Mouse (Mus musculus) embryonic facial prominence, embryonic 10.5 days (tissue): ENCODE data around the gene Rpl41. TPM values are rescaled to one million over a fixed set of nuclear protein-coding genes. Genes with fewer than 3 reads are reported as not detected.
A peak's percentile ranks its signal among the peaks of the same experiment; 100 is the strongest.

Experiments used
- DNase-seq: peaks from one replicate; pipeline ENCODE4 v3.0.0-alpha.2; 2017; ENCODE audit warnings: low spot score
- H3K27ac ChIP-seq: fragments of 300-500 bp; sonication (generic); replicated peaks from 2 replicates; pipeline ENCODE4 v1.5.1; 2016; ENCODE audit warnings: mild to moderate bottlenecking
- H3K27me3 ChIP-seq: fragments of 300-500 bp; sonication (generic); replicated peaks from 2 replicates; pipeline ENCODE4 v1.6.1; 2016; ENCODE audit warnings: low read depth, mild to moderate bottlenecking; ENCODE audit not compliant: poor library complexity, severe bottlenecking
- H3K36me3 ChIP-seq: fragments of 300-500 bp; sonication (generic); replicated peaks from 2 replicates; pipeline ENCODE4 v1.6.1; 2016; ENCODE audit warnings: mild to moderate bottlenecking, moderate library complexity
- H3K4me1 ChIP-seq: fragments of 300-500 bp; sonication (generic); 2 replicates; pipeline ENCODE4 v1.6.1; 2016
- H3K4me3 ChIP-seq: fragments of 300-500 bp; sonication (generic); 2 replicates; pipeline ENCODE4 v1.5.1; 2016; ENCODE audit warnings: mild to moderate bottlenecking, moderate library complexity
- H3K9me3 ChIP-seq: fragments of 300-500 bp; sonication (generic); 2 replicates; pipeline ENCODE4 v1.6.1; 2016; ENCODE audit warnings: mild to moderate bottlenecking
- WGBS: fragments of 180-500 bp; shearing (Covaris S2); methylation state at CpG from one replicate; pipeline ENCODE4 v1.1.7; 2016; 5-methylcytosine and 5-hydroxymethylcytosine counted together
- microRNA-seq: library from miRNA; unstranded; fragments of <30 nt; microRNA quantifications from one replicate; pipeline ENCODE4, GENCODE M21; 2017
- polyA plus RNA-seq: library from polyadenylated mRNA; unstranded; fragments of >200 nt; fragmentation: Nextera tagmentation; extraction: Ambion mirVana; gene quantifications from 2 replicates; pipeline ENCODE4 v1.2.1, GENCODE M21; 2016

Rpl41 gene
- polyA plus RNA-seq, 1 experiment from 2014 or later: 3,494 TPM

GRCm38 (mm10) chr10:128499116-128499671 is 49.9 kb downstream of the Rpl41 start:
- DNase-seq: peak; percentile 64
- H3K27me3 ChIP-seq: peaks cover 14% of the 10 kb centered on the region
- WGBS: 3% methylated on average over 21 of the region's 21 CpGs
- H3K9me3 ChIP-seq: no peaks in the 10 kb centered on the region
- peaks cover 46% of the 10 kb centered on the region for H3K4me1 ChIP-seq
- H3K27ac ChIP-seq: peak overlapping the region; percentile 81
- H3K36me3 ChIP-seq: no peaks in the 10 kb centered on the region
- H3K4me3 ChIP-seq: peak overlapping the region; percentile 69

- WGBS: under 1% methylated on average over 27 of the region's 27 CpGs
- no peaks in the 10 kb centered on the region for H3K36me3 ChIP-seq
- peaks cover 47% of the 10 kb centered on the region for H3K4me1 ChIP-seq
- no peaks in the 10 kb centered on the region for H3K9me3 ChIP-seq
- peak; percentile 96 for DNase-seq
- peaks cover 14% of the 10 kb centered on the region for H3K27me3 ChIP-seq
- peak within 1 kb of the TSS; percentile 69 for H3K4me3 ChIP-seq
- peak within 1 kb of the TSS; percentile 81 for H3K27ac ChIP-seq
Observed at GRCm38 (mm10) chr10:128498590-128498989, 50.5 kb downstream of the Rpl41 start, which contains the start of gene Myl6b. Gene Myl6b, minus strand, starts transcription at chr10:128498685.

Small RNA genes lying within 50 kb of the gene (microRNA-seq; reads per million reads assigned to microRNA genes)
- gene Gm47275: not detected
- gene Mir6916: not detected
- gene Mir6917: not detected

Other genes with a start within 250 kb of the Rpl41 start
- gene Pan2, start 246.0 kb downstream of the Rpl41 start, polyA plus RNA-seq: 42.9 and 43.3 TPM in 2 replicates
- 273 and 305 TPM in 2 replicates for gene Cnpy2, start 226.8 kb downstream of the Rpl41 start, polyA plus RNA-seq
- 244 and 258 TPM in 2 replicates for gene Cs, start 211.6 kb downstream of the Rpl41 start, polyA plus RNA-seq
- 9.5 and 11.1 TPM in 2 replicates for gene Coq10a, start 180.3 kb downstream of the Rpl41 start, polyA plus RNA-seq
- gene Ankrd52, start 172.2 kb downstream of the Rpl41 start, polyA plus RNA-seq: 12.1 and 12.4 TPM in 2 replicates
- gene Slc39a5, start 148.1 kb downstream of the Rpl41 start, polyA plus RNA-seq: 0.13 and 0.36 TPM in 2 replicates
- gene Nabp2, start 137.8 kb downstream of the Rpl41 start, polyA plus RNA-seq: 119 and 129 TPM in 2 replicates
- 42.1 and 44.6 TPM in 2 replicates for gene Rnf41, start 137.6 kb downstream of the Rpl41 start, polyA plus RNA-seq
- 77.3 and 85.9 TPM in 2 replicates for gene Smarcc2, start 90.1 kb downstream of the Rpl41 start, polyA plus RNA-seq
- gene Myl6, start 55.2 kb downstream of the Rpl41 start, polyA plus RNA-seq: 733 and 768 TPM in 2 replicates
- gene Myl6b, start 50.6 kb downstream of the Rpl41 start, polyA plus RNA-seq: 2.3 and 3.1 TPM in 2 replicates
- 11.9 and 13.6 TPM in 2 replicates for gene Esyt1, start 23.4 kb downstream of the Rpl41 start, polyA plus RNA-seq
- gene Zc3h10, start 1.5 kb downstream of the Rpl41 start, polyA plus RNA-seq: 15.9 and 17.4 TPM in 2 replicates
- gene Pa2g4, start 16.7 kb upstream of the Rpl41 start, polyA plus RNA-seq: 274 and 287 TPM in 2 replicates
- 11.9 and 12.2 TPM in 2 replicates for gene Erbb3, start 40.3 kb upstream of the Rpl41 start, polyA plus RNA-seq
- gene Rps26, start 77.4 kb upstream of the Rpl41 start, polyA plus RNA-seq: 566 and 582 TPM in 2 replicates
- 2.9 and 3.5 TPM in 2 replicates for gene Ikzf4, start 96.7 kb upstream of the Rpl41 start, polyA plus RNA-seq
- 12.9 and 13.5 TPM in 2 replicates for gene Suox, start 124.8 kb upstream of the Rpl41 start, polyA plus RNA-seq
- gene Rab5b, start 147.0 kb upstream of the Rpl41 start, polyA plus RNA-seq: 64.4 and 70.4 TPM in 2 replicates
- gene Pmel, start 154.9 kb upstream of the Rpl41 start, polyA plus RNA-seq: 8.6 and 17.3 TPM in 2 replicates
- gene Cdk2, start 155.7 kb upstream of the Rpl41 start, polyA plus RNA-seq: 124 and 130 TPM in 2 replicates
- 5.2 and 6.3 TPM in 2 replicates for gene Dgka, start 195.6 kb upstream of the Rpl41 start, polyA plus RNA-seq
- gene Pym1, start 198.6 kb upstream of the Rpl41 start, polyA plus RNA-seq: 56.6 and 60.0 TPM in 2 replicates
- 0.26 and 0.30 TPM in 2 replicates for gene Mmp19, start 241.6 kb upstream of the Rpl41 start, polyA plus RNA-seq